Mouse (Mus musculus) liver, embryonic 14.5 days (tissue): ENCODE data around the gene Ccm2. TPM values are rescaled to one million over a fixed set of nuclear protein-coding genes. Genes with fewer than 3 reads are reported as not detected.

Source experiments
- ATAC-seq: fragments of 200-750 bp; cut with Nextera tagmentation; 2 replicates; pipeline ENCODE4 v1.8.0; 2017; ENCODE audit warnings: moderate number of reproducible peaks, mild to moderate bottlenecking, moderate library complexity; ENCODE audit not compliant: insufficient read depth
- DNase-seq, 3 experiments: peaks; one replicate each; pipeline ENCODE4 v3.0.0-alpha.2; 2012 to 2013; ENCODE audit warnings: low read depth in 3 of 3, low spot score in 3 of 3
- H3K27ac ChIP-seq: fragments of 300-500 bp; sonication (generic); 2 replicates; pipeline ENCODE4 v1.5.1; 2014; ENCODE audit warnings: moderate library complexity, mild to moderate bottlenecking, control low read depth, inconsistent platforms
- H3K27me3 ChIP-seq: fragments of 300-500 bp; sonication (generic); 2 replicates; pipeline ENCODE4 v1.6.1; 2014; ENCODE audit warnings: mild to moderate bottlenecking, low read length, moderate library complexity; ENCODE audit not compliant: control insufficient read depth, insufficient read depth
- H3K36me3 ChIP-seq: fragments of 300-500 bp; sonication (generic); replicated peaks from 2 replicates; pipeline ENCODE4 v1.6.1; 2014; ENCODE audit warnings: low read depth; ENCODE audit not compliant: control insufficient read depth, insufficient read depth
- H3K4me1 ChIP-seq, 2 experiments: fragments of 200-500 bp in 1 of 2; fragments of 300-500 bp in 1 of 2; sonication (generic) in 1 of 2; replicated peaks; 2 replicates each; pipeline ENCODE4 v1.6.1; 2012 to 2014; ENCODE audit warnings: antibody characterized with exemption in 1 of 2, inconsistent platforms in 1 of 2, low read length in 1 of 2; ENCODE audit not compliant: control insufficient read depth in 2 of 2, insufficient read depth in 2 of 2
- H3K4me2 ChIP-seq: fragments of 300-500 bp; sonication (generic); 2 replicates; pipeline ENCODE4 v1.6.1; 2014; ENCODE audit warnings: low read depth, mild to moderate bottlenecking, control low read depth, moderate library complexity
- H3K4me3 ChIP-seq, 2 experiments: fragments of 200-500 bp in 1 of 2; fragments of 300-500 bp in 1 of 2; sonication (generic) in 1 of 2; 2 replicates each; pipeline ENCODE4 v1.5.1; 2012 to 2014; ENCODE audit warnings: low read depth in 2 of 2, low read length in 2 of 2, mild to moderate bottlenecking in 2 of 2, control low read depth in 1 of 2, inconsistent platforms in 1 of 2, moderate library complexity in 1 of 2; ENCODE audit not compliant: insufficient read depth in 1 of 2
- H3K9ac ChIP-seq: fragments of 300-500 bp; sonication (generic); replicated peaks from 2 replicates; pipeline ENCODE4 v1.6.1; 2014; ENCODE audit warnings: mild to moderate bottlenecking, control low read depth, moderate library complexity
- H3K9me3 ChIP-seq: fragments of 300-500 bp; sonication (generic); 2 replicates; pipeline ENCODE4 v1.6.1; 2016; ENCODE audit warnings: low read length, mixed read lengths; ENCODE audit not compliant: control insufficient read depth
- CTCF ChIP-seq: IDR thresholded peaks from 2 replicates; pipeline ENCODE4 v1.5.1; 2016; ENCODE audit warnings: antibody characterized with exemption, low read depth, control low read depth
- EP300 ChIP-seq: IDR thresholded peaks from 2 replicates; pipeline ENCODE4 v1.6.1; 2016; ENCODE audit warnings: antibody characterized with exemption, low read depth
- WGBS: fragments of 180-500 bp; shearing (Covaris S2); extraction: QIAGEN DNeasy Blood & Tissue Kit; methylation state at CpG from one replicate; pipeline ENCODE4 v1.1.7; 2014; ENCODE audit not compliant: insufficient replicate concordance; 5-methylcytosine and 5-hydroxymethylcytosine counted together
- polyA plus RNA-seq, 2 experiments: library from polyadenylated mRNA; depleted of rRNA in 1 of 2; stranded (reverse) in 1 of 2; unstranded in 1 of 2; fragments of >200 nt; fragmentation: Nextera tagmentation in 1 of 2; extraction: Ambion mirVana in 1 of 2; gene quantifications; 2 replicates each; pipeline versions ENCODE4 v1.2.1 to v1.2.3; 2012 to 2014

Ccm2 gene
- polyA plus RNA-seq, 2 experiments = 33.1 to 39.4 TPM

GRCm38 (mm10) chr11:6568584-6569409 lies 22.1 kb downstream of the Ccm2 start:
- Histone ChIP-seq H3K4me3 (no peak overlapping the region), H3K9ac (no peak overlapping the region), H3K4me1 (peaks cover 6 to 17% of the 10 kb centered on the region in 2 experiments), H3K4me2 (no peak overlapping the region), H3K9me3 (no peaks in the 10 kb centered on the region), H3K27me3 (no peaks in the 10 kb centered on the region), H3K36me3 (peaks cover 9% of the 10 kb centered on the region), H3K27ac (no peak overlapping the region; the same call in 1 of the 2 replicates)
- 38% methylated on average over 11 of the region's 11 CpGs for WGBS
- TF ChIP-seq CTCF (peak; percentile 28; the same call in 1 of the 2 replicates), EP300 (no peak)
- no peak for DNase-seq
- peak; percentile 36; the same call in 1 of the 2 replicates for ATAC-seq

DNA sequence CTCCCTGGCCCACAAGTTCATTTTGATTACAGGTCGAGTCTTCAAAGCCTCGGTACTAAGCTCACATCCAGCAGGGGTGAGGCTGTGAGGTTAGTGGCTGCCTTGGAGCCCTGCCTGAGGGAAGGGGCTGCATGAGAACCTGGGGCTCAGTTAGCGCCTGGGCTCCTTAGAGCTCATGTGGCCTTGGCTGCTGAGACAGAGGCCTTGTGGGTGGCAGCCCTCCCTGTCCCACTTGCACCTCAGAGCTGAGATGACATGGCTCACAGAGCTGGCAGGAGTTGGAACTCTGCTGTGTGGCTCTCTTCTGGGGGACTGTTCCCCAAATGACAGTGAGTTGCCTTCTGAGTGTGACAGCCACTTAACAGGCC lies 22.7 kb downstream of the Ccm2 start:
- Histone ChIP-seq H3K36me3 (peaks cover 9% of the 10 kb centered on the region), H3K27ac (no peak overlapping the region), H3K4me3 (no peak overlapping the region), H3K9ac (no peak overlapping the region), H3K4me2 (no peak overlapping the region), H3K27me3 (no peaks in the 10 kb centered on the region), H3K9me3 (no peaks in the 10 kb centered on the region), H3K4me1 (peaks cover 6 to 17% of the 10 kb centered on the region in 2 experiments)
- TF ChIP-seq EP300 (no peak), CTCF (no peak)
- ATAC-seq (no peak), DNase-seq (no peak)
- 48% methylated on average over 3 of the region's 3 CpGs for WGBS

GRCm38 (mm10) chr11:6576151-6576550 lies 29.5 kb downstream of the Ccm2 start:
- Histone ChIP-seq H3K4me3 (no peak overlapping the region), H3K9ac (no peak overlapping the region), H3K9me3 (no peaks in the 10 kb centered on the region), H3K27ac (no peak overlapping the region), H3K4me1 (no peaks in the 10 kb centered on the region), H3K4me2 (no peak overlapping the region), H3K27me3 (no peaks in the 10 kb centered on the region), H3K36me3 (peaks cover 11% of the 10 kb centered on the region)
- ATAC-seq = no peak
- 73% methylated on average over 3 of the region's 3 CpGs for WGBS
- DNase-seq = no peak
- TF ChIP-seq CTCF (no peak), EP300 (no peak)

GRCm38 (mm10) chr11:6579361-6579760 lies 32.7 kb downstream of the Ccm2 start:
- Histone ChIP-seq H3K4me1 (no peaks in the 10 kb centered on the region), H3K27me3 (no peaks in the 10 kb centered on the region), H3K4me3 (no peak overlapping the region), H3K9ac (no peak overlapping the region), H3K9me3 (no peaks in the 10 kb centered on the region), H3K36me3 (peaks cover 3% of the 10 kb centered on the region; the same call in 1 of the 2 replicates), H3K4me2 (no peak overlapping the region), H3K27ac (no peak overlapping the region)
- no peak for ATAC-seq
- TF ChIP-seq CTCF (no peak), EP300 (no peak)
- no peak for DNase-seq
- 89% methylated on average over 7 of the region's 7 CpGs for WGBS

DNA sequence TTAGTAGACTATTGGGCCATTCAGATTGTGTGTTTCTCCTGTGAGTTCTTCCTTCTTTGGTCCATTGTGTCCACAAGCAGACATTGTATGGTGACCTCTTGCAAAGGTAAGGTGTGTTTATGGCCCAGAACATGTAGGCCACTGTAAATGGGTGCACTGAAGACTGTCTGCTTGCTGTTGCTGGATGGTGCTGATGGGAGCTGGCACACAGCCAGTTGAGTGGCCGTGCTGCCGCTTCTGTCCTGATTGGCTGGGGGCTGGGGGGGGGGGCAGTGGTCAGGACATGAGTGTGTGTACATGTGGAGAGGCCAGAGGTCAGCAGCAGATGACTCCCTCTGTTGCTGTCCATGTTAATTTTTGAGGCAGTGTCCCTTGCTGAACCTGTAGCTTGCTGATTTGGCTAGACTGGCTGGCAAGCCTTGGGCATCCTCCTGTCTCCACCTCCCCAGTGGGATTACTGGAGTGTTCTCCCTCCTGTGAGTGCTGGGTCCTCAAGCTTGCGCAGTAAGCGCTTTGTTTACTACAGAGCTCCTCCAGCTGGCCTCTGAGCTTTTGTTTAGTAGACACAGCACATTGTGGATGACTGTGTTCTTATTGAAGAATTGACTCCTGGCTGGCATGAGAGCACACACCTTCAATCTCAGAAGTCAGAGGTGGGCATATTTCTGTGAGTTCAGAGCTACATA lies 33.5 kb downstream of the Ccm2 start:
- WGBS = 92% methylated on average over 4 of the region's 4 CpGs
- peaks cover 5% of the 10 kb centered on the region for H3K36me3 ChIP-seq
- peaks cover 0 to under 1% of the 10 kb centered on the region in 2 experiments; a peak in 1 of 4 replicates for H3K4me1 ChIP-seq
- no peak overlapping the region for H3K4me3 ChIP-seq
- H3K27ac ChIP-seq = no peak overlapping the region
- ATAC-seq (no peak), DNase-seq (no peak)
- H3K27me3 ChIP-seq = no peaks in the 10 kb centered on the region
- no peaks in the 10 kb centered on the region for H3K9me3 ChIP-seq
- H3K4me2 ChIP-seq = no peak overlapping the region
- no peak overlapping the region for H3K9ac ChIP-seq
- no peak for TF ChIP-seq EP300
- TF ChIP-seq CTCF = no peak
